ENCODE assay signal across 11 mouse cellular contexts in genomic region chr7:125887761-125888160, GRCm38 (mm10).
DNase-seq lines count a peak whose midpoint lies in the region; ATAC-seq lines count a peak whose summit lies in the region.
"Had no signal": no experiment of that assay in that cellular context is flagged by ENCODE, and none has a peak within 500 bp of the region (broad histone marks: within the 10 kb centered on the region; RNA-seq: fewer than 3 reads in every experiment).

No protein-coding gene starts in this region.

- WGBS in hindbrain, embryonic 10.5 days, result 89% methylated on average over 5 of the region's 5 CpGs
- 87% methylated on average over 5 of the region's 5 CpGs for WGBS in hindbrain, embryonic 12.5 days
- 90% methylated on average over 5 of the region's 5 CpGs for WGBS in neural tube, embryonic 13.5 days
- WGBS in limb, embryonic 10.5 days, result 88% methylated on average over 5 of the region's 5 CpGs
- 79% methylated on average over 5 of the region's 5 CpGs for WGBS in intestine, embryonic 16.5 days

- no peak overlapping the region for H3K9ac ChIP-seq in hindbrain, embryonic 12.5 days
- H3K9ac ChIP-seq in neural tube, embryonic 13.5 days, result 0 out of 2 replicates have a peak overlapping the region, but pooled peaks have one; percentile 4
- H3K9ac ChIP-seq in intestine, embryonic 16.5 days (ENCODE audit: low read depth, low read length), result no peak overlapping the region
- H3K9ac ChIP-seq: embryonic facial prominence, embryonic 13.5 days; forebrain, embryonic 12.5 days; heart, embryonic 12.5 days had no signal

- H3K4me2 ChIP-seq in hindbrain, embryonic 12.5 days (replicated peaks), result no peak overlapping the region
- H3K4me2 ChIP-seq in neural tube, embryonic 13.5 days, result no peak overlapping the region
- no peak overlapping the region for H3K4me2 ChIP-seq in intestine, embryonic 16.5 days (ENCODE audit: low read depth, low read length)
- H3K4me2 ChIP-seq: embryonic facial prominence, embryonic 13.5 days; forebrain, embryonic 12.5 days; heart, embryonic 12.5 days had no signal

- H3K4me3 ChIP-seq in hindbrain, embryonic 10.5 days, result no peak overlapping the region
- no peak overlapping the region for H3K4me3 ChIP-seq in hindbrain, embryonic 12.5 days
- H3K4me3 ChIP-seq in neural tube, embryonic 13.5 days, result no peak overlapping the region
- H3K4me3 ChIP-seq in limb, embryonic 10.5 days, result no peak overlapping the region
- H3K4me3 ChIP-seq in intestine, embryonic 16.5 days (ENCODE audit: low read length), result no peak overlapping the region
- H3K4me3 ChIP-seq: embryonic facial prominence, embryonic 13.5 days; forebrain, embryonic 12.5 days; gastrocnemius, adult 2 months; heart, embryonic 12.5 days had no signal

- H3K9me3 ChIP-seq in hindbrain, embryonic 10.5 days, result no peaks in the 10 kb centered on the region
- H3K9me3 ChIP-seq in hindbrain, embryonic 12.5 days (replicated peaks), result no peaks in the 10 kb centered on the region
- H3K9me3 ChIP-seq in neural tube, embryonic 13.5 days, result no peaks in the 10 kb centered on the region
- H3K9me3 ChIP-seq in limb, embryonic 10.5 days (replicated peaks), result no peaks in the 10 kb centered on the region
- H3K9me3 ChIP-seq in intestine, embryonic 16.5 days (ENCODE audit: control insufficient read depth, low read length), result no peaks in the 10 kb centered on the region
- H3K9me3 ChIP-seq: embryonic facial prominence, embryonic 13.5 days; forebrain, embryonic 12.5 days; heart, embryonic 12.5 days had no signal

- peak overlapping the region; percentile 9; the same call in 1 of the 2 replicates for H3K27ac ChIP-seq in hindbrain, embryonic 10.5 days
- no peak overlapping the region for H3K27ac ChIP-seq in hindbrain, embryonic 12.5 days
- H3K27ac ChIP-seq in neural tube, embryonic 13.5 days (replicated peaks), result no peak overlapping the region
- peak overlapping the region; percentile 63 for H3K27ac ChIP-seq in limb, embryonic 10.5 days
- H3K27ac ChIP-seq in intestine, embryonic 16.5 days (ENCODE audit: low read length), result no peak overlapping the region
- H3K27ac ChIP-seq: embryonic facial prominence, embryonic 13.5 days; forebrain, embryonic 12.5 days; gastrocnemius, adult 2 months had no signal

- no peaks in the 10 kb centered on the region for H3K36me3 ChIP-seq in hindbrain, embryonic 10.5 days
- H3K36me3 ChIP-seq in hindbrain, embryonic 12.5 days, result no peaks in the 10 kb centered on the region
- no peaks in the 10 kb centered on the region for H3K36me3 ChIP-seq in neural tube, embryonic 13.5 days
- no peaks in the 10 kb centered on the region for H3K36me3 ChIP-seq in limb, embryonic 10.5 days
- H3K36me3 ChIP-seq in intestine, embryonic 16.5 days (ENCODE audit: control insufficient read depth, insufficient read depth, low read length), result no peaks in the 10 kb centered on the region
- H3K36me3 ChIP-seq: embryonic facial prominence, embryonic 13.5 days; forebrain, embryonic 12.5 days; heart, embryonic 12.5 days had no signal

- peaks cover 45% of the 10 kb centered on the region for H3K4me1 ChIP-seq in hindbrain, embryonic 10.5 days (replicated peaks)
- peaks cover 29% of the 10 kb centered on the region for H3K4me1 ChIP-seq in hindbrain, embryonic 12.5 days
- H3K4me1 ChIP-seq in neural tube, embryonic 13.5 days (replicated peaks), result peaks cover 30% of the 10 kb centered on the region
- H3K4me1 ChIP-seq in limb, embryonic 10.5 days, result peaks cover 63% of the 10 kb centered on the region
- H3K4me1 ChIP-seq in intestine, embryonic 16.5 days (ENCODE audit: control insufficient read depth, insufficient read depth, low read length), result no peaks in the 10 kb centered on the region

- ATAC-seq in hindbrain, embryonic 12.5 days (ENCODE audit: low FRiP score), result no peak
- ATAC-seq in neural tube, embryonic 13.5 days (ENCODE audit: low read depth), result no peak
- ATAC-seq in intestine, embryonic 16.5 days, result no peak

- no peaks in the 10 kb centered on the region for H3K27me3 ChIP-seq in hindbrain, embryonic 10.5 days (ENCODE audit: insufficient read depth, poor library complexity, severe bottlenecking)
- no peaks in the 10 kb centered on the region for H3K27me3 ChIP-seq in hindbrain, embryonic 12.5 days
- no peaks in the 10 kb centered on the region for H3K27me3 ChIP-seq in neural tube, embryonic 13.5 days
- no peaks in the 10 kb centered on the region for H3K27me3 ChIP-seq in limb, embryonic 10.5 days (ENCODE audit: low read depth, poor library complexity, severe bottlenecking)
- no peaks in the 10 kb centered on the region for H3K27me3 ChIP-seq in intestine, embryonic 16.5 days (replicated peaks; ENCODE audit: control insufficient read depth, insufficient read depth, low read length)
- H3K27me3 ChIP-seq: embryonic facial prominence, embryonic 13.5 days had no signal

- DNase-seq in hindbrain, embryonic 10.5 days (ENCODE audit: low spot score), result no peak
- DNase-seq in neural tube, embryonic 10.5 days (ENCODE audit: extremely low spot score, low spot score), result no peak
- DNase-seq in limb, embryonic 10.5 days (ENCODE audit: low spot score), result no peak
- no peak for DNase-seq in embryo, embryonic 9.5 days (ENCODE audit: extremely low spot score)

Comparison
In these comparisons a context has a peak if more than half of its experiments do, and no peak if none do; other contexts are left out.
1. H3K27ac ChIP-seq: peak in hindbrain, embryonic 10.5 days (single experiment) and limb, embryonic 10.5 days (single experiment); none in hindbrain, embryonic 12.5 days (single experiment), neural tube, embryonic 13.5 days (single experiment) and intestine, embryonic 16.5 days (single experiment).